Mouse (Mus musculus): ENCODE measurements around the gene Sertad2.
A peak's percentile ranks its signal among the peaks of the same experiment; 100 is the strongest.

Sertad2 gene

GRCm38 (mm10) chr11:20542739-20543452 lies at the start of gene Sertad2:
Sertad2 (plus strand) TSS chr11:20543253.
- peak; percentile 99 to 100 for DNase-seq

GRCm38 (mm10) chr11:20493922-20494626 lies 49.0 kb upstream of the Sertad2 start:
- DNase-seq = no peak

GRCm38 (mm10) chr11:20500516-20500915 lies 42.5 kb upstream of the Sertad2 start:
- no peak for DNase-seq

- DNase-seq = no peak
Measured at GRCm38 (mm10) chr11:20501160-20501955, 41.7 kb upstream of the Sertad2 start.

- DNase-seq = no peak
Measured at GRCm38 (mm10) chr11:20513574-20513973, 29.5 kb upstream of the Sertad2 start.

- no peak for DNase-seq
Measured at GRCm38 (mm10) chr11:20514757-20515156, 28.3 kb upstream of the Sertad2 start.

- peak; percentile 40 to 82 for DNase-seq
Measured at GRCm38 (mm10) chr11:20521321-20521720, 21.7 kb upstream of the Sertad2 start.

GRCm38 (mm10) chr11:20522750-20523149 lies 20.3 kb upstream of the Sertad2 start:
- DNase-seq = peak in 1 of 2 experiments; percentile 41

- DNase-seq = no peak
Measured at GRCm38 (mm10) chr11:20524435-20524834, 18.6 kb upstream of the Sertad2 start.

GRCm38 (mm10) chr11:20525909-20526308 lies 17.1 kb upstream of the Sertad2 start:
- DNase-seq = no peak

- no peak for DNase-seq
Measured at GRCm38 (mm10) chr11:20527901-20528300, 15.2 kb upstream of the Sertad2 start.

GRCm38 (mm10) chr11:20531682-20531991 lies 11.4 kb upstream of the Sertad2 start:
- DNase-seq = no peak

- peak; percentile 66 to 81 for DNase-seq
Measured at GRCm38 (mm10) chr11:20531992-20532881, 10.8 kb upstream of the Sertad2 start.

- no peak for DNase-seq
Measured at GRCm38 (mm10) chr11:20533231-20533630, 9.8 kb upstream of the Sertad2 start.

- DNase-seq = no peak
Measured at GRCm38 (mm10) chr11:20537221-20537620, 5.8 kb upstream of the Sertad2 start.

GRCm38 (mm10) chr11:20538496-20538895 lies 4.6 kb upstream of the Sertad2 start:
- DNase-seq = no peak

- DNase-seq = no peak
Measured at GRCm38 (mm10) chr11:20541280-20541679, 1.8 kb upstream of the Sertad2 start.

GRCm38 (mm10) chr11:20541995-20542637 lies 937 bp upstream of the Sertad2 start:
- DNase-seq = peak in 1 of 2 experiments; percentile 7

- peak; percentile 18 to 72 for DNase-seq
Measured at GRCm38 (mm10) chr11:20543453-20544120, 534 bp downstream of the Sertad2 start.

GRCm38 (mm10) chr11:20544376-20544775 lies 1.3 kb downstream of the Sertad2 start:
- no peak for DNase-seq

- no peak for DNase-seq
Measured at GRCm38 (mm10) chr11:20544801-20545515, 1.9 kb downstream of the Sertad2 start.
